Comparison of ENCODE assay signal across 8 mouse cellular contexts in genomic region chr4:108058166-108058565, GRCm38 (mm10). TPM values are rescaled to one million over a fixed set of nuclear protein-coding genes. Genes with fewer than 3 reads are reported as not detected.
DNase-seq lines count a peak whose midpoint lies in the region; ATAC-seq and TF ChIP-seq lines count a peak whose summit lies in the region.

No protein-coding gene starts in this region.

- intact Hi-C loops in left cerebral cortex, postnatal 36 days (cut with DNase I), result loop anchor here (5.0 kb wide), 2 partner anchors 76 to 121 kb away; no protein-coding TSS in a partner anchor

- no peaks in the 10 kb centered on the region for H3K9me3 ChIP-seq in neural tube, embryonic 15.5 days (replicated peaks)

- no peaks in the 10 kb centered on the region for H3K27me3 ChIP-seq in cerebellum, adult 2 months (ENCODE audit: control insufficient read depth, insufficient read depth, low read length)
- no peaks in the 10 kb centered on the region for H3K27me3 ChIP-seq in neural tube, embryonic 15.5 days (replicated peaks)

- no peak overlapping the region for H3K27ac ChIP-seq in cerebellum, adult 2 months (ENCODE audit: insufficient read depth, low read length)
- H3K27ac ChIP-seq in neural tube, embryonic 15.5 days (replicated peaks), result no peak overlapping the region

- TF ChIP-seq POLR2A in cerebellum, adult 2 months (IDR thresholded peaks at IDR 0.05; ENCODE audit: borderline replicate concordance, insufficient read depth, low read length), result no peak

- H3K9ac ChIP-seq in neural tube, embryonic 15.5 days (replicated peaks), result no peak overlapping the region

- WGBS in cerebellum, adult 2 months, result 41% methylated on average over 10 of the region's 10 CpGs
- 85% methylated on average over 10 of the region's 10 CpGs for WGBS in neural tube, embryonic 15.5 days

- no peak overlapping the region for H3K4me2 ChIP-seq in neural tube, embryonic 15.5 days

- no peak for TF ChIP-seq CTCF in cerebellum, adult 2 months (IDR thresholded peaks at IDR 0.05; ENCODE audit: borderline replicate concordance, insufficient read depth, low read depth, low read length)

- H3K4me3 ChIP-seq in cerebellum, adult 2 months (replicated peaks; ENCODE audit: insufficient read depth, low read depth, low read length), result no peak overlapping the region
- no peak overlapping the region for H3K4me3 ChIP-seq in neural tube, embryonic 15.5 days (replicated peaks)

- peaks cover 48% of the 10 kb centered on the region for H3K36me3 ChIP-seq in neural tube, embryonic 15.5 days

- peak; percentile 36 to 64 for DNase-seq in cerebellum, adult 2 months
- DNase-seq in cerebellum, postnatal 10 days, result no peak
- DNase-seq in 3T3-L1 (ENCODE audit: low read depth, low spot score), result peak; percentile 97
- DNase-seq in c-Kit-positive CD71-negative TER-119-negative erythroid progenitor cells, embryonic 14.5 days (ENCODE audit: low read depth), result peak; percentile 13
- peak; percentile 58 to 68 for DNase-seq in left cerebral cortex, postnatal 36 days (ENCODE audit: low spot score in 2 of 2)
- no peak for DNase-seq in embryo, embryonic 11 days
- DNase-seq in neural tube, embryonic 10.5 days (ENCODE audit: extremely low spot score, low spot score), result no peak

- ATAC-seq in neural tube, embryonic 15.5 days (ENCODE audit: low FRiP score), result no peak

- peaks cover 2% of the 10 kb centered on the region for H3K4me1 ChIP-seq in cerebellum, adult 2 months (ENCODE audit: control insufficient read depth, insufficient read depth, low read length)
- H3K4me1 ChIP-seq in neural tube, embryonic 15.5 days, result 0 out of 2 replicates have a peak, but pooled peaks cover 5% of the 10 kb centered on the region

RNA-seq across cellular contexts. Expression of gene Podn, which starts 38.1 kb away (rescaled TPM):
- polyA plus RNA-seq in cerebellum, adult 2 months (2012; rRNA removed), result 1.0 and 1.8 TPM in 2 replicates
- 10 to 100 TPM in 1 of 2 experiments, 1 to 10 TPM in 1; 6.2 to 11.3 TPM for total RNA-seq in left cerebral cortex, postnatal 36 days (2021)
- polyA plus RNA-seq in neural tube, embryonic 15.5 days (2015; fragmentation: Nextera tagmentation; extraction: Ambion mirVana), result 0.32 and 0.44 TPM in 2 replicates

Comparison
In these comparisons a context has a peak if more than half of its experiments do, and no peak if none do; other contexts are left out.
1. DNase-seq: peak in cerebellum, adult 2 months (2 of 2), 3T3-L1 (single experiment), c-Kit-positive CD71-negative TER-119-negative erythroid progenitor cells, embryonic 14.5 days (single experiment) and left cerebral cortex, postnatal 36 days (2 of 2); none in cerebellum, postnatal 10 days (0 of 2), embryo, embryonic 11 days (single experiment) and neural tube, embryonic 10.5 days (single experiment).